20 mouse cellular contexts compared by ENCODE assay signal in genomic region chr9:86240896-86241295, GRCm38 (mm10).
"Had no signal": no experiment of that assay in that cellular context is flagged by ENCODE, and none has a peak within 500 bp of the region (broad histone marks: within the 10 kb centered on the region; RNA-seq: fewer than 3 reads in every experiment).

No protein-coding gene starts in this region.

- H3K27ac ChIP-seq: kidney, postnatal 0 days; layer of hippocampus, adult 2 months; limb, embryonic 15.5 days; liver, embryonic 14.5 days; lung, embryonic 15.5 days; neural tube, embryonic 12.5 days; neural tube, embryonic 15.5 days; stomach, postnatal 0 days had no signal

- H3K36me3 ChIP-seq: limb, embryonic 15.5 days; lung, embryonic 15.5 days; neural tube, embryonic 12.5 days; neural tube, embryonic 15.5 days had no signal

- H3K27me3 ChIP-seq: limb, embryonic 15.5 days; lung, embryonic 15.5 days; neural tube, embryonic 12.5 days; neural tube, embryonic 15.5 days had no signal

- H3K4me3 ChIP-seq: layer of hippocampus, adult 2 months; limb, embryonic 15.5 days; lung, embryonic 15.5 days; neural tube, embryonic 12.5 days; neural tube, embryonic 15.5 days had no signal

- H3K9me3 ChIP-seq: limb, embryonic 15.5 days; lung, embryonic 15.5 days; neural tube, embryonic 12.5 days; neural tube, embryonic 15.5 days had no signal

- H3K4me1 ChIP-seq: limb, embryonic 15.5 days; lung, embryonic 15.5 days; neural tube, embryonic 12.5 days had no signal

- DNase-seq: layer of hippocampus, adult 9-11 months; liver, postnatal 0 days; lung, postnatal 10 days; lung, postnatal 4 days; right cerebral cortex, adult 18-20 months; right cerebral cortex, postnatal 14 days; right cerebral cortex, postnatal 4 days; thymus, adult 2 months; thymus, postnatal 14 days; thymus, postnatal 4 days had no signal

- H3K9ac ChIP-seq: limb, embryonic 15.5 days; liver, embryonic 14.5 days; liver, postnatal 0 days; lung, embryonic 15.5 days; neural tube, embryonic 12.5 days; neural tube, embryonic 15.5 days had no signal

- H3K4me2 ChIP-seq: limb, embryonic 15.5 days; liver, embryonic 11.5 days; lung, embryonic 15.5 days; midbrain, embryonic 11.5 days; neural tube, embryonic 12.5 days; neural tube, embryonic 15.5 days had no signal
